Mouse (Mus musculus) right cerebral cortex, postnatal 14 days (tissue): ENCODE data around the gene Tpk1.
A peak's percentile ranks its signal among the peaks of the same experiment; 100 is the strongest.

Experiments
- DNase-seq: peaks from one replicate; pipeline ENCODE4 v3.0.0; 2022

The Tpk1 gene

DNA sequence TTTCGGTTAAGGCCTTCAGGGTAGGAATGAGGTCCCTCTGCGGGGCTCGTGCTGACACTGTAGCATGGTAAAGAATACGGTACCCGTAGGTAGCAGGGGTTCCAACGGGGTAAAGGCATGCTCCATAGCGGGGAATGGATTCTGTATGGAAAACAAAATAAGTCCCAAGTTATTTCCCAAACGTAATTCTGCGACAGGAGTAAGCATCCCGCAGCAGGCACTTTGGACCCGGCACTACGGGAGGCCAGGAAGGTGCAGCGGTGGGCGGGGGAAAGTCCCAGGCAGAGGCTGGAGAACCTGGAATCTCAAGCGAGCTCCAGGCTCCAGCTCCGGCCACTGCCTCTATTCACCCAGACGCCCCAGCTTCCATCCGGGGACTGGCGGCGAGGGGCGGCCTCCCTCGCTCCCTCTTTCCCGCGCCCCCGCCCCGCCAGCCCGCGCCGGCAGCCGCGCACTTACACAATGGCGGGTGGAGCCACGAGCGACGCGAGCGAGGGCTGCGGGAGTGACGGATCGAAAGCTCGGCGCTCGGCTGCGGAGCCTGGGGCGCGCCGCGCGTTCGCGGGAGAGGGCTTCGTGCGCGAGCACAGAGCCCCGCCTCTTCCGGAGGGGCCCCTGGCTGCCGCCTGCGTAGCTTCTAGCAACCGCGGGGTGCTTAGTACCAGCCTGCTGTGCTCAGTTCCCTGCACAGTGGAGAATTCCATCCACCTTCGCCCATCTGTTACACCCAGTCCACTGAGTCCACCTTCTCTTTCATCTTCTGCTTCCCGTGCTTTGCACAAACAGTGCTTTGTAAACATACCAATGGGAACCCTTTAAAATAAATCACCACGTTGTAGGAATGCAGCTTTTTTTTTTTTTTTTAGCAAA lies at the start of gene Tpk1:
Gene Tpk1, minus strand, starts transcription at position 602 of the 870 bp plus-strand sequence.
- DNase-seq, result peak; percentile 95

GRCm38 (mm10) chr6:43702810-43703614 lies 36.9 kb upstream of the Tpk1 start:
- DNase-seq, result no peak

GRCm38 (mm10) chr6:43691863-43692262 lies 25.8 kb upstream of the Tpk1 start:
- no peak for DNase-seq

GRCm38 (mm10) chr6:43685985-43686384 lies 19.9 kb upstream of the Tpk1 start:
- DNase-seq, result no peak

DNA sequence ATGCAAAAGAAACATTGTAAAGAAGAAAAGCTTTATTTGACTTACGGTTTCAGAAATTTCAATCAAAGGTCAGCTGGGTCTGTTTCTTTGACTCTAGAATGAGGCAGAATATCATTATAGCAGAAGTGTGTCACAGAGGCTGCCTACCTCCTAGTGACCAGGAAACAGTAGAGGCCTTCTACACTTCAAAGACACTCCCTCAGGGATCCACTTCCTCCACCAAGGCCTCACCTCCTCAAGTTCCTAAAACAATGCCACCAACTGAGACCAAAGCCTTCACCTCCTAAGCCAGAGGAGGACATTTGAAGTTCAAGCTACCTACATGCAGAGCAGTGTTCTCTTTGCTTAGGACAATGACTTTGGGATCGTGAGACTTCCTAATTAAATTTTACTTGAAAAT lies 16.5 kb upstream of the Tpk1 start:
- no peak for DNase-seq

- no peak for DNase-seq
Measured at GRCm38 (mm10) chr6:43678689-43679212, 12.7 kb upstream of the Tpk1 start.

GRCm38 (mm10) chr6:43677566-43677965 lies 11.5 kb upstream of the Tpk1 start:
- DNase-seq, result no peak

DNA sequence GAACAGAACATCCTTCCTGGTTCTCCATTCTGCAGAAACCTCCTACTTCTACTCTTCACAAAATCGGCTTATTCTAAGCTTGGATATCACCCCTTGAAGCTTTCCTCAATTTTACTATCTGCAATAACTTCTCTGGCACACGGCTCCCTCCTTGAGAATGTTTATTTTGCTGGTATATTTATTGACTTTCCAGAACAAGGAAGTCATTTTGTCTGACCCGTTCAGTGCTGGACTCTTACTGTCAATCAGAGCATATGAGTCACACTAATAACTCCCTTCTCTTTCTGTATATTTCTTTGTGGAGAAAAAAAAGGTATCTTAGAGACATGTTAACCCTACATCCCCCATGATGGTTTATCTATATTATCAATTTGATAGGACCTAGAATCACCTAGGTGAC lies 10.1 kb upstream of the Tpk1 start:
- no peak for DNase-seq

- DNase-seq, result no peak
Measured at GRCm38 (mm10) chr6:43674986-43675760, 9.1 kb upstream of the Tpk1 start.

DNA sequence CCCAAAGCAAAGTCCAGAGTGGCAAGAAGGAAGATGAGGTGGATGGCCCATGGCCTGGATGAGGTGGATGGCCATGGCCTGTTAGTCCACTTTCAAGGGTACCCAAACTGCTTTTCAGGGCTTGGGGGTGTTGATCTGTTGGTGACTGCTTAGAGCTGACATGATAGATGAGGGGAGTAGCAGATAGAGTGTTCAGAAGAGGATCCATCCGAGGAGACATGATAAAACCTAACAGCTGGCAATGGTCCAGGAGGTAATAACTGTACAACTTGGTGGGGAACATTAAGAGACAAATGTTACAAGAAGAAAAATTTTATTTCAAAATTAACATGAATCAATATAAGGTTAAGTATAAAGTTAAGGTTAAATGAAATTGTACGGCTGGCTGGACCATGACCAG lies 4.9 kb upstream of the Tpk1 start:
- no peak for DNase-seq

DNA sequence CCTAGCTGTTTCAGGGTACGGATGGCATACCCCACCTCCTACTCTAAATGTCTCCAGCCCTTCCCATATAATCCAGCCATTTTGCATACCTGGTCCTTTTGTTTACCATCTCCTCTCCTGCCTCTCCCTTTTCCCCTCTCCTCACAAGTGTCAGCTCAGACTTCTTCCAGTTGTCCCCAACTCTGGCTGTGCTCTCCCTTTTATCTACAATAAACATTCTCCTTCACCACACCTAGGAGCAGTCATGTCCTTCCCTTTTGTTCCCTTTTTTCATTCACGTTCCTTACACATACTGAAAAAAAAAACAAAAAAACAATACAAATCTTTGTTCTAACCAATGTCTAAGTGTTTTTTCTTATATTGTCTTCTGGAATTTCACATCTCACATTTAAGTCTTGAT lies 1.6 kb upstream of the Tpk1 start:
- no peak for DNase-seq

- DNase-seq, result no peak
Measured at GRCm38 (mm10) chr6:43666611-43667400, 728 bp upstream of the Tpk1 start.

DNA sequence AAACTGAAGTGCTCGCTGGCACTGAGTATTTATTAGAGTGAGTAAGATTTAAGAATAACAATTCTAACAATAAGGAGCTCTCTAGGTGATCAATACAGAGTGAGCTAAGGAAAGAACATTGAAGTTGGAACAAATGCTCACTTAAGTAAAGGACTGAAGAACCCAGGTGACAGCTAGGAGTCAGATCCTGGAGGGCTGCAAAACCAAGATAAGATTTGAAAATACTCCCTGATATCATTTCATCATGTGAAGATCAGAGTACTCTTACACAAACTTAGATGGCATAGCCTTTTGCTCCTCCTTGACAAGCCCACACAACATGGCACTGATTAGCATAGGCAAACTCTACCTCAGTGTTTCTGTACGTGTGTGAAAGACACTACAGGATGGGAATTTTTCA lies 4.3 kb downstream of the Tpk1 start:
- DNase-seq, result no peak

DNA sequence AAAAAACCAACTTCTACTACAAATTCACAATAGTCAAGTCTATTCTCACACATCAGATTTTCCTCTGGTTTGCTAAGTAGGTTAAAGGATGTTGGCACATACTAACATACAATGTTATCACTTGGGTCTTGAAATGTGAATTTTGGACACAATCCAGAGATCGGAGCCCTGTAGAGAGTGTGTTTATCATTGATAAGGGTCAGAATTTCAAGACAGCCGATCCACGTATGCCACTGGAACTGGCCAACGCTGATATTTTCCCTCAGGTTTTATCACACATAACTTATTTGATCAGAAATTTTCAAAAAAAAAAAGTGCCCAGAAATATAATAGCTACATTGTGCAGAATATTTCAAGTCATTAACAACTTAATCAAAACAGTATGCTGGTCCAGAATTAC lies 7.8 kb downstream of the Tpk1 start:
- no peak for DNase-seq

- DNase-seq, result no peak
Measured at GRCm38 (mm10) chr6:43657845-43658244, 8.2 kb downstream of the Tpk1 start.

DNA sequence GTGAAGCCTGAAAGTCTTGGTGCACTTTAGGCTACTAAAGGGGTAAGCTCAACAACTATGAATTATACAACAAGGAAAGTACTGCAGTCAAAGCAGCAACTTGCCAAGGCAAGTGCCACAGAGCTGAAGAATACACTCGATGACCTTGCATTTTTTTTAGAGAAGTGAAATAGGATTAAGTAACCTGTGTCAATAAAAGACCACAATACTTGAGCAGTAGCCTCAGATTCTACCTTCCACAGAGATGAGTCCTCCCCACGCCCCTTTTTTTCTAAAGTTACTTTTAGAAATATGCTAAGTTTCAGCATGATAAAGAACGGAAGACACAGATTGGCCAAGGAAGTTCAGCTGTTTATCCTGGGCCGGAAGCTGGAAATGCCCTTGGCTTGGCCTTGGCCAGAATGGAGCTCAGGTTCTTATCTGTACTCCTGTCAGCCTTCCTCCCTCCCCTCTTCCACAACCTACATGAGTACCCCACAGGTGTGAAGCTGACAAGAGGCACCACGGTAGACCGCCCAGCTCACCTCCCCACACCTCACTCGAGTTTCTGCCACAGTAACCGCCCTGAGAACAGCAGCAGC lies 11.1 kb downstream of the Tpk1 start:
- DNase-seq, result no peak

GRCm38 (mm10) chr6:43649516-43649915 lies 16.6 kb downstream of the Tpk1 start:
- DNase-seq, result no peak

GRCm38 (mm10) chr6:43645674-43646073 lies 20.4 kb downstream of the Tpk1 start:
- no peak for DNase-seq

DNA sequence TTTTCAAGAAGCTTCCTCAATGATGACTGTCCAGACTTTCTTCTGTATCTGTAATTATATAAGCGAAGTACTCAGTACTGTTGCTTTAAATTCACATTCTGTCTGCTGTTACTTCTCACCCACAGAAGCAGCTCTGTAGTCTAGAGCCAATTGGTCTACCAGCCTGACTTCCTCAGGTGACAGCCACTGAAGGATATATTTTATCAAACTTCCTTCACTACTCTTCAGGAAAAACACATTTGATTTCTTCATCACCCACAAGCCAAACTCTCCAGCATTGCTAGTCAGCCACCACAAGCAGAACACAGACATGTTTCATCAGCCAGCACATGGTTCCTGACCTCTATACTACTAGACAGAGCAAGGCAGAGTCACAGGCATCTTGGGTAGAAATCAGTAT lies 21.0 kb downstream of the Tpk1 start:
- no peak for DNase-seq

DNA sequence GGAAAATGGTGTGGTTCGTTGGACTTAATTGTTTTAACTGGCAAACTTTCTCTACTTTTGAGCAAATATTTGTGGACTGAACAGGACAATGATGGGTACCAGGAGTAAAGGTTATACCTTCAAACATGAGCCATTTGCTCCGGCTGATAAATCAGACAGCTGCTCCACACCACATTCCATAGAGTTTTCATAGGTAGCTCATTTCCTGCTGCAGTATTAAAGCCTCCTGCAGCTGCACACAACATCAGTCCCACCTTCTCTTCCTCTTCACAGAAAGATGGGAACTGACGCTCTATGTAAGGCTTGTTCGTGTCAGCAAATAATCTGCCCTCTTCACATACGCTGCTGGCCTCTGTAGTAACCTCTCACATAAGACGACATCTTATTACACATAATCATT lies 22.4 kb downstream of the Tpk1 start:
- no peak for DNase-seq

GRCm38 (mm10) chr6:43642375-43642774 lies 23.7 kb downstream of the Tpk1 start:
- DNase-seq, result no peak

DNA sequence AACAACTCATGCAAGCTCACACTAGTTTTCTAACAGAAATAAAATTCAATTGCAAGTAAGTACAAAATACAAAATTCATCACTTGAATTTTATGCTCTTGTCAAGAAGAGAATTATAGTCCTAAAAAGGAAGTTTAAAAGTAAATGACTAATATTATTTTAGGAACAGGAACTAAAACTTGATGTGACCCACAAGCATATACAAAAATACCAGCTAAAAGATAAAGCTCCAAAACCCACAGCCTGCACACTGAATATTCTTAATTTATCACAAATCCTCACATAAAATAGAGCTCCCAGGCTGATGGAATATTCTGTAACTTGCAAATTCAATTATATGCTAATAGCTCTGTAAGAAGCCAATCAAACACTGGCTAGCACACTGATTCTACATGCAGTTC lies 25.5 kb downstream of the Tpk1 start:
- DNase-seq, result no peak
